Mouse (Mus musculus) forebrain, embryonic 16.5 days (tissue): ENCODE measurements around the gene Acot5. TPM values are rescaled to one million over a fixed set of nuclear protein-coding genes. Genes with fewer than 3 reads are reported as not detected.
A peak's percentile ranks its signal among the peaks of the same experiment; 100 is the strongest.
"Not testable (repeated sequence)": the region's sequence is repeated elsewhere in the genome, so short reads cannot be mapped to it uniquely, and the experiment has no call there.

Source experiments
- ATAC-seq: fragments of 200-750 bp; cut with Nextera tagmentation; 2 replicates; pipeline ENCODE4 v1.8.0; 2017; ENCODE audit warnings: mild to moderate bottlenecking, moderate library complexity
- H3K27ac ChIP-seq: fragments of 300-500 bp; sonication (generic); 2 replicates; pipeline ENCODE4 v1.5.1; 2014; ENCODE audit warnings: low read length, control low read depth
- H3K27me3 ChIP-seq: fragments of 300-500 bp; sonication (generic); replicated peaks from 2 replicates; pipeline ENCODE4 v1.6.1; 2014; ENCODE audit warnings: low read length; ENCODE audit not compliant: control insufficient read depth, insufficient read depth
- H3K36me3 ChIP-seq: fragments of 300-500 bp; sonication (generic); 2 replicates; pipeline ENCODE4 v1.6.1; 2014; ENCODE audit not compliant: control insufficient read depth, insufficient read depth
- H3K4me1 ChIP-seq: fragments of 300-500 bp; sonication (generic); replicated peaks from 2 replicates; pipeline ENCODE4 v1.6.1; 2014; ENCODE audit warnings: low read length; ENCODE audit not compliant: control insufficient read depth, insufficient read depth
- H3K4me2 ChIP-seq: fragments of 300-500 bp; sonication (generic); 2 replicates; pipeline ENCODE4 v1.6.1; 2014; ENCODE audit warnings: mild to moderate bottlenecking, low read length, control low read depth
- H3K4me3 ChIP-seq: fragments of 300-500 bp; sonication (generic); replicated peaks from 2 replicates; pipeline ENCODE4 v1.5.1; 2014; ENCODE audit warnings: mild to moderate bottlenecking, low read length, control low read depth
- H3K9ac ChIP-seq: fragments of 300-500 bp; sonication (generic); replicated peaks from 2 replicates; pipeline ENCODE4 v1.6.1; 2014; ENCODE audit warnings: low read depth, low read length, control low read depth
- H3K9me3 ChIP-seq: fragments of 300-500 bp; sonication (generic); 2 replicates; pipeline ENCODE4 v1.6.1; 2016; ENCODE audit warnings: low read length; ENCODE audit not compliant: control insufficient read depth
- WGBS: fragments of 180-500 bp; shearing (Covaris S2); extraction: QIAGEN DNeasy Blood & Tissue Kit; methylation state at CpG from one replicate; pipeline ENCODE4 v1.1.7; 2014; 5-methylcytosine and 5-hydroxymethylcytosine counted together
- polyA plus RNA-seq: library from polyadenylated mRNA; unstranded; fragments of >200 nt; fragmentation: Nextera tagmentation; extraction: Ambion mirVana; gene quantifications from 2 replicates; pipeline ENCODE4 v1.2.1, GENCODE M21; 2015

Acot5 gene
- polyA plus RNA-seq, 1 experiment from 2014 or later: 0.16 TPM

- no peak overlapping the region for H3K9ac ChIP-seq
- H3K4me3 ChIP-seq: no peak overlapping the region
- H3K9me3 ChIP-seq: no peaks in the 10 kb centered on the region
- no peaks in the 10 kb centered on the region for H3K4me1 ChIP-seq
- no peak overlapping the region for H3K27ac ChIP-seq
- H3K27me3 ChIP-seq: peaks cover 11% of the 10 kb centered on the region
- no peak overlapping the region for H3K4me2 ChIP-seq
- ATAC-seq: no peak
- no peaks in the 10 kb centered on the region for H3K36me3 ChIP-seq
- WGBS: 50% methylated on average over 8 of the region's 8 CpGs
Measured at GRCm38 (mm10) chr12:84068296-84068695, 829 bp upstream of the Acot5 start.

DNA sequence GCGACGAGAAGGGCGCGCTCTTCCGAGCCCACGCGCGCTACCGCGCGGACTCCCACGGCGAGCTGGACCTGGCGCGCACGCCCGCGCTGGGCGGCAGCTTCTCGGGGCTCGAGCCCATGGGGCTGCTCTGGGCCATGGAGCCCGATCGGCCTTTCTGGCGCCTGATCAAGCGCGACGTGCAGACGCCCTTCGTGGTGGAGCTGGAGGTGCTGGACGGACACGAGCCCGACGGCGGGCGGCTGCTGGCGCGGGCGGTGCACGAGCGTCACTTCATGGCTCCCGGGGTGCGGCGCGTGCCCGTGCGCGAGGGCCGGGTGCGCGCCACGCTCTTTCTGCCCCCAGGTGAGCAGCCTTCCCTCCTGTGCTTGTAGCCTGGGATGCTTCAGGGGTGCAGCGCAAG lies 457 bp downstream of the Acot5 start:
- Histone ChIP-seq H3K9ac (peak overlapping the region; percentile 37; the same call in 1 of the 2 replicates), H3K27me3 (peaks cover 11% of the 10 kb centered on the region), H3K4me3 (peak overlapping the region; percentile 45), H3K4me2 (peak overlapping the region; percentile 59)
- H3K27ac ChIP-seq, H3K36me3 ChIP-seq, H3K4me1 ChIP-seq, ATAC-seq, H3K9me3 ChIP-seq: not testable (repeated sequence)
- WGBS: 1% methylated on average over 43 of the region's 52 CpGs

DNA sequence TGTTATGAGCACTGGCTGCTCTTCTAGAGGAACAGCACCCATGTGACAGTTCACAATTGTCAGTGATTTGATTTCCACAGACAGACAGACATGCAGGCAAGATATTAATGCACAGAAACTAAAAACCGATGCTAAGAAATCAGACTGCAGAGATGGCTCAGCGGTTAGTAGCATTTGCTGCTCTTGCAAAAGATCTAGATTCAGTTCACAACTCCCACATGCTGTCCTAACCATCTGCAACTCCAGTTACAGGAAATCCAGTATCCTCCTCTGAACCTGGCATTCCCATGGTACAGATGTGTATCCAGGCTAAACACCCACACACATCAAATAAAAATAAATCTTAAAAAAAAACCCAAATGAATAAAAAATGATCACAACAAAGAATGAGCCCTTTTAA lies 2.6 kb downstream of the Acot5 start:
- Histone ChIP-seq H3K9me3 (no peaks in the 10 kb centered on the region), H3K4me1 (no peaks in the 10 kb centered on the region), H3K27ac (no peak overlapping the region), H3K4me2 (no peak overlapping the region), H3K4me3 (no peak overlapping the region), H3K9ac (no peak overlapping the region), H3K36me3 (no peaks in the 10 kb centered on the region), H3K27me3 (peaks cover 11% of the 10 kb centered on the region)
- WGBS: 96% methylated on average over 2 of the region's 2 CpGs
- ATAC-seq: no peak

GRCm38 (mm10) chr12:84077371-84077990 lies 8.4 kb downstream of the Acot5 start:
- Histone ChIP-seq H3K4me3 (no peak overlapping the region), H3K9me3 (no peaks in the 10 kb centered on the region), H3K4me1 (no peaks in the 10 kb centered on the region), H3K36me3 (no peaks in the 10 kb centered on the region), H3K4me2 (no peak overlapping the region), H3K27me3 (no peaks in the 10 kb centered on the region), H3K27ac (no peak overlapping the region), H3K9ac (no peak overlapping the region)
- 89% methylated on average over 4 of the region's 4 CpGs for WGBS
- ATAC-seq: no peak

DNA sequence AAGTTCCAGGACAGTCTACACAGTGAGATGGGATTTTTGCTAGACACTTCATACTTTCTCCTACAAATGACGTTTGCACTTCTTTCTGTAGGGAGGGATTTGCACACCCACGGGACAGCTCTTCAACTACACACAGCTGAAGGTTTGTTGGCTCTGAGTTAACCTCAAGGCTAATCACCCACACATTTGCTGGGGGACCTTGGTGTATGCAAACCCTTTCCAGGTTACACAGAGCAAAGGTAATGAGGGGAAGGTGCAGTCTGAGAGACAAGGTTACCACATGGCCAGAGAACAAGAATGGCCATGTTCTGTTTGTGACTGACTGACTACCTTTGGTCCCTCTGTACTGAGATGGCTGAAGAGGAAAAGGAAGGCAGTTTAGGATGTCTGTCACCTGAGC lies 14.7 kb downstream of the Acot5 start:
- no peaks in the 10 kb centered on the region for H3K9me3 ChIP-seq
- no peak for ATAC-seq
- H3K4me1 ChIP-seq: no peaks in the 10 kb centered on the region
- no peaks in the 10 kb centered on the region for H3K36me3 ChIP-seq
- H3K4me2 ChIP-seq: no peak overlapping the region
- no peak overlapping the region for H3K27ac ChIP-seq
- no peak overlapping the region for H3K4me3 ChIP-seq
- no peaks in the 10 kb centered on the region for H3K27me3 ChIP-seq
- no peak overlapping the region for H3K9ac ChIP-seq
- 93% methylated on average over 2 of the region's 2 CpGs for WGBS

DNA sequence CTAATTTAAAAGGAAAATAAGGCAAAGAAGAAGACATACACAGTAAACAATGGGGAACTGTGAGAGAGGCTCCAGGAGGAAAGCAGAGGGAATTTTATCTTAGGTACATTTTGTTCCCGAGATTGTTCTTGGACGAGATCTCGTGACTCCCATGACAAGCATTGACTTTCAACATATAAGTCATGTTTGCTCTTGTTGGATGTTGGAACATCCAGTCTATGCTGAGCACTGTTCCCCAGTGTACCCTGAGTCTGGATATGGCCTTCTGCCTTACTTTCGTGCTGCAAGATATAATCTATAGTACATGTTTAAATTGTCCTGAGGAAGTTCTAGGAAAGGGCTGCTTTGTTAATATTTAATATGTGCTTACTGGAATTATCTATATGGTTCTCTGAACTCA lies 15.5 kb downstream of the Acot5 start:
- no peak overlapping the region for H3K27ac ChIP-seq
- no peak overlapping the region for H3K9ac ChIP-seq
- no peaks in the 10 kb centered on the region for H3K9me3 ChIP-seq
- 89% methylated on average over 4 of the region's 4 CpGs for WGBS
- H3K4me1 ChIP-seq: no peaks in the 10 kb centered on the region
- ATAC-seq: no peak
- no peaks in the 10 kb centered on the region for H3K27me3 ChIP-seq
- H3K36me3 ChIP-seq: no peaks in the 10 kb centered on the region
- H3K4me3 ChIP-seq: no peak overlapping the region
- no peak overlapping the region for H3K4me2 ChIP-seq

DNA sequence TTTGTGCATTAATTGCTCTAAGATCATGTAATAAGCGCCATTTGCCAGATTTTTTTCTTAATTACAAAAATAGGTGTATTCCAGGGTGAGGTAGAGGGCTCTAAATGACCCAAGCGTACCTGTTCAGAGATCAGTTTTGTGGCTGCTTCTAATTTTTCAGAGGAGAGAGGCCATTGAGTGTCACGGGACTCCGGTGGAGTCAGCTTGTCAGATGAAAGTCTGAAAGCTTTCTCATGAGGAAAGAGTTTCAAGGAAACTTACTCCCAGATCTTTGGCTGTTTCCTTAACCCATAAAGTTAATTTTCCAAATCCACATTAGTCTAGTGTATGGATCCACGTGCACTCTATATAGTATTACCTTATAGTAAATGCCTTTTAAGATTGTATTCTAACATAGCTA lies 25.5 kb downstream of the Acot5 start:
- WGBS: 89% methylated on average over 5 of the region's 5 CpGs
- not testable (repeated sequence) for H3K36me3 ChIP-seq, H3K9me3 ChIP-seq, ATAC-seq, H3K4me1 ChIP-seq, H3K27me3 ChIP-seq, H3K4me2 ChIP-seq, H3K4me3 ChIP-seq, H3K27ac ChIP-seq, H3K9ac ChIP-seq

DNA sequence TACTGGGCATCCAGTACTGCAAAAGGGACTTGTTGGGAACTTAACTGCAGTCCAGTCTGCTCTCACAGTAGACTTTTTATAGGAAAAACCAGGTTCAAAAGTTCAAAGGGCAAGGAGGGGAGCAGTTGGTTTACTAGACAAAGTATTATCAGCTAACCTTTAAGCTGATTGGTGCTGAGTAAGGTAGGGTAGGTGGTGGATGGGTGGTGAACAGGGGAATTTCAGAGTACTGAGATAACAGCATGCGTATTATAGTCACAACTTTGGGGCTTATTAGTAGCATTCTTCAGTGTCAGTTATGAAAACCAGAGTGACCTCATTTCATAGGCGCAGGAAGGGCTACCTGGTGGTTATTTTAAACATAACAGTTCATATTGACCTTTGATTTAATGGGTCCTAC lies 30.5 kb downstream of the Acot5 start:
- H3K4me2 ChIP-seq: no peak overlapping the region
- H3K36me3 ChIP-seq: no peaks in the 10 kb centered on the region
- 96% methylated on average over 2 of the region's 2 CpGs for WGBS
- no peaks in the 10 kb centered on the region for H3K27me3 ChIP-seq
- H3K4me3 ChIP-seq: no peak overlapping the region
- no peak for ATAC-seq
- no peak overlapping the region for H3K27ac ChIP-seq
- H3K9me3 ChIP-seq: no peaks in the 10 kb centered on the region
- H3K9ac ChIP-seq: no peak overlapping the region
- 0 out of 2 replicates have a peak, but pooled peaks cover 2% of the 10 kb centered on the region for H3K4me1 ChIP-seq

DNA sequence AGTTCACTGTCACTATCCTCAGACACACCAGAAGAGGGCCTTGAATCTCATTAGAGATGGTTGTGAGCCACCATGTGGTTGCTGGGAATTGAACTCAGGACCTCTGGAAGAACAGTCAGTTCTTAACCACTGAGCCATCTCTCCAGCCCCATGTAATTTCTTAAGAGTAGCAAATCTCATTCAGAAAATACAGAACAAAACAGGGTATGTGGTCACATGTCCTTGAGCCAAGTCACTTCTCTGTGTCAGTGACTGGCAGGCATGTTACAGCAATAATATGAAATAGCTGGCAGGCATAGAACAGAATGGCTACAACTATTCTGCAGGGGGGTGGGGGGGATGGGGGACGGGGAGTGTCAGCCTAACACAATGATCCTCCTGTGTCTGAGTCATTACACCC lies 30.9 kb downstream of the Acot5 start:
- H3K4me2 ChIP-seq: peak overlapping the region; percentile 73
- H3K9me3 ChIP-seq: no peaks in the 10 kb centered on the region
- no peak overlapping the region for H3K4me3 ChIP-seq
- WGBS: 32% methylated on average over 1 of the region's 1 CpGs
- H3K4me1 ChIP-seq: 0 out of 2 replicates have a peak, but pooled peaks cover 2% of the 10 kb centered on the region
- H3K9ac ChIP-seq: no peak overlapping the region
- no peaks in the 10 kb centered on the region for H3K27me3 ChIP-seq
- no peak for ATAC-seq
- H3K36me3 ChIP-seq: no peaks in the 10 kb centered on the region
- no peak overlapping the region for H3K27ac ChIP-seq
